Mouse (Mus musculus) CD4-positive, CD25-positive, alpha-beta regulatory T cell, adult 2 months (primary cell): ENCODE measurements around the gene Wfdc11.
A peak's percentile ranks its signal among the peaks of the same experiment; 100 is the strongest.
"Not testable (repeated sequence)": the region's sequence is repeated elsewhere in the genome, so short reads cannot be mapped to it uniquely, and the experiment has no call there.

Experiments
- DNase-seq: peaks from one replicate; pipeline ENCODE4 v3.0.0-alpha.2; 2012; ENCODE audit warnings: low read depth, low spot score

Gene Wfdc11

DNA sequence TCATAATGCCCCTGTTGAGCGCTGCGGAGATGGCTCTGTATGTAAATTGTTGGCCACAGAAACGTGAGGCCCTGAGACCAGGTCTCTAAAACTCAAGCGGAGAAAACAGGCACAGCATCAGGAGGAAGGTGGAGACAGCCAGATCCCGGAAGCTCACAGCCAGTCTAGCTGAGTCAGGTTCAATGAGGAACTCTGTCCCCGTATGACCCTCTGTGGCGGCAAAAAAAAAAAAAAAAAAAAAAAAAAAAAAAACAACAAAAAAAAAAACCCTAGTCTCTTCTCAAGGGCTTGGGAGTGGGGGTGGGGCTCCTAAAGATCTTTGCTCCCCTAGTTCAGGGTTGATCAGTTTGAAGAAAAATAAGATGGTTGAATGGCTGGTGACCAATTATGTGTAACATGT, 32.8 kb downstream of the Wfdc11 start:
- DNase-seq, result no peak

DNA sequence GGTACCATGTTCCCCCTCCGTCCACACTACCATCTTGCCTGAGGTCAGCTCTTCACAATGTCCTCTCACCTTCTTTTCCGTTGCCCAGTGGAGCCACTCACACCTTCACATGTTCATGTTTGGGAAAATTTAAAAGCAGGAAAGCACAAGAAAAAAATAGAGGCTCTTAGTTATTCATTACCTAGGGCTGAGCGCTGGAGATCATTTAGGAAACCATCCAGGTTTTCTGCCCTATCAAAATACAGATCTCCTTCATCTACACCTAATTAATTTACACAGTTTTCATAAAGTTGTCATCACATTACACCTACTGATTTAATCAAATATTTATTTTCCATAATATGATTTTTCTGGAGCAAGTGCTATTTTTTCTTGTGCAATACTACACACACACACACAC, 35.2 kb downstream of the Wfdc11 start, which contains the start of gene Wfdc16:
Gene Wfdc16 (minus strand): TSS at position 101 of the 400 bp plus-strand sequence.
- no peak for DNase-seq

DNA sequence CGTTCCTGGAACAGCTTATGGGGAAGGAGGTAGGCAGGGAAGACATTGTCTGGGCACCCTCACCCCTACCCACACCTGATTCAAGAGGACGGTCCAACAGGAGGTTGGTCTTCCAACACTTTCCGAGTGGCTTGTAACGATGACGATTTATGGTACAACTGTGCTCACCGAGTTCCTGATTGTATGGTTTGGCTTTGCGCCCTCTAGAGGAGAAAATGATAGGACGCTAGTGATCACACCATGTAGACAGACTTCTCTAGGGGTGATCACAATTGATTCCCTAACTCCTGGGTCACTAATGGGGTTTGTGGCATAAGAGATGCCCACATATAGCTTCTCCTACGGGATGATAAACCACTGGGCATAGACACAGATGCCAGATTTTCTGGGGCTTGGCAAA, 38.6 kb downstream of the Wfdc11 start:
- peak; percentile 17 for DNase-seq

DNA sequence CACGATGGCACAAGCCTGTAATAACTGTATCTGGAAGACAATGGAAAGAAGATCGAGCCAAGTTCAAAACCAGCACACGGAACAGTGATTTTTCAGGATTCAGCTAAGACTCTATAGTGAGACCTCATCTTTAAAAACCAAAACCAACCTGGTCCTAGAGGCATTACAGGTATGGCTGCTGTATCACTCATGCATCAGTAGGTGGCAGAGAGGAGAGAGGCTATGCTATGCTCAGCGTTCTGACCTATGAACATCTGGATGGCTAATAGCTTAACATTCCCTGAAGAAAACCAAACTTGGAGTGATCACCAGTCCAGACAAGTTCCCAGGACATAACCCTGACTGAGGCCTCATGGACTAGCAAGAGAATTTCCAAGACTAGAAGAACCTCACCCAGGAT, 52.1 kb downstream of the Wfdc11 start:
- no peak for DNase-seq

DNA sequence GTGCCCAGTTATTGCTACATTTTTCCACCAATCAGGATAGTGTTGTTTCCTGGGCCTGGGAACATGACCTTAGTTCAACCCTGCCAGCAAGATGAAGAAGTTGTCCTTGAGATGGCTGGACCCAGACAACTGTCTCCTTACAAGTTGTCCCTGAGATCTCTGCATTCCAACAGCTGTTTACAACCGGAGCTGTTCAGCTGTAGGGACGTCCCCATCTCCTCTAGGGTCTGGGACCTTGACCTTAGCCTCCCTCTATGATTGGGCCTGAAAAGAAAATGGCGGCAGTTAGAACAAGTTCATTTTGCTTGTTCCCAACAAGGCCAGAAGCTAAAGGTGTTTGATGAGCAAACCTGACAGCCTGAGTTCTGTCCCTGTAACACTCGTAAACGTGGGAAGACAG, 54.8 kb downstream of the Wfdc11 start:
- no peak for DNase-seq

DNA sequence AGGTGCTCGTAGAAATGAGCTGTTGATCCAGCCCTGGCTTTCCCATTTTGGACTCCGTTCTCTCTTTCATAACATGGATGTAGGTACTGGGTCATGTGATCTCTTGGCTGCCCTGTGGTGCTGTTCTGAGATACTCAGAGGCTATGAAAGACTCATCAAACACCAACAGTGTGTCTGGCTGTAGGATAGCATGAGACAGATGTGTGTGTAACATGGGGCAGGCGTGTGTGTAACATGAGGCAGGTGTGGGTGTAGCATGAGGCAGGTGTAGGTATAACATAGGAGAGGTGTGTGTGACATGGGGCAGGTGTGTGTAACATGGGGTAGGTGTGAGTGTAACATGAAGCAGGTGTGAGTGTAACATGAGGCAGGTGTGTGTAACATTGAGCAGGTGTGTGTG, 58.5 kb downstream of the Wfdc11 start:
- DNase-seq, result no peak

DNA sequence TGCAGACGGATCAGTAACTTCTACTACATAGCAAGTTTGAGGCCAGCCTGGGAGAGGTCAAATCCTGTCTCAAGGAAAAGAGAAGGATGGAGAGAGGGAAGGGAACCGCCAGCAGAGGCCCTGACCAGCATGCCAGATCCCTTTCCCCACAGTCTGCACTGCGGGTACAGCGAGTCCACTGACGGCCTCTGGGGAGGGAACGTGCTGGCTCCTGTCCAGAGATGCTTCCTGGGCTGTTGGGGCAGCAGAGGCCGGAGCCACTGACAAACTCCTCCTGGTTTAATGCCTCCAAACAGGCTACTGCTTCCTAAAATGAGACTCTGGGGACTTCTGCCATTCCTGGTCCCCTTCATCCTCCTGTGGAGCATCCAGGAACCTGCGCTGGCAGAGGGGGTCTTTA, 60.4 kb downstream of the Wfdc11 start, which contains the start of the genes Wfdc6b and Wfdc8:
Gene Wfdc6b (plus strand): TSS at position 52 of the 400 bp plus-strand sequence.
Gene Wfdc8 (minus strand): TSS at position 156 of the 400 bp plus-strand sequence.
- not testable (repeated sequence) for DNase-seq
